Mouse (Mus musculus): Measurements from ENCODE around the gene Arhgef10l.

Gene Arhgef10l

DNA sequence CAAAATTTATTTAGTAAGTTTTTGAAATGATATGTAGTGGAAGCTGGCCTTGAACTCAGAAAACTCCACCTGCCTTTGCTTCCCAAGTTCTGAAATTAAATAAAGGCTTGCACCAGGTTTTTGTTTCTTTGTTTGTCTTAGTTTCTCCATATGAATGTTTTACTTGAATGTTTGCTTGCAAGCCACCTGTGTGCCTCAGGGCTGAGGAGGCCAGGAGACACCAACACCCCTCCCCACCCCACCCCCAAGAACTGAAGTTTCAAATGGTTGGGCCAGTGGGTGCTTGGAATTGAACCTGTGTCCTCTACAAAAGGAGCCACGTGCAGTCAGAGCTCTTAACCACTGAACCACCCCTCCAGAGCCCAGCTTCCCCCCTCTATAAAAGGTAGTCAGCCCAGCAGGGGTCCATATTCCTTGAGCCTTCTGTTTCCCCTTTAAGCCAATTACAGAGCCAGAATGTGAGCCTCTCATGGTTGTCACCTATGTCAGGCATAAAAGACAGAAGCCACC, 28.8 kb upstream of the Arhgef10l start:
- no peak for DNase-seq (ENCODE audit: low spot score in 2 of 2)

DNA sequence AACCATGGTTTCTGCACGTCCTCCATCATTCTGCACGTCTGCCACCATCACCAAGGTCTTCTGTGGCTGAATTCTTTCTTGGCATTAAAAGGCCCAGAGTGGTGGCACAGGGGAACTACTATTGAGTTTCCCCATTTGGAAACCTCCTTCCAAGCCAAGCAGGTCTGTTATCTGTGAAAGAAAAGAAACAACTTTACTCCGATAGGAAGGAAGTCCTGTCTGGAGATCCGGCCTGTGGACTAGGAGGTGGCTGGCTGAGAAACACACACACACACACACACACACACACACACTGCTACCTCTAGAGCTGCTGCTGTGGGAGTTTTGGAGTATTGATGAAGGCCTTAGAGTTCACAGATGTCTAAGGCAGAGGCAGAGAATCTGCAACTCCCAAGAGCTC, 27.7 kb upstream of the Arhgef10l start:
- DNase-seq (ENCODE audit: low spot score in 2 of 2) = no peak

DNA sequence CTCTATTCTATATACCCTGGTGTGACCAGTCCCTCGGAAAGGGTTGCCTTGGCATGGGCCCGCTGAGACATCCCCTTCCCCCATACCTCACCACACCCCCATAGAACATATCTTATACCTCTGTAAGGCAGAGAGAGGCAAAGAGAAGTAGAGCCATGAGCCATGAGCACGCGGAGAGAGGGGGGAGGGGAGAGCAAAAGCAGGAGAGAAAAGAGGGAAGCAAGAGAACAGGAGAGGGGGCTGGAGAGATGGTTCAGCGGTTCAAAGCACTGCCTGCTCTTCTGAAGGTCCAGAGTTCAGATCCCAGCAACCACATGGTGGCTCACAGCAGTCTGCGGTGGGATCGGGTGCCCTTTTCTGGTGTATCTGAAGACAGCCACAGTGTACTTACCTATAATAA, 25.7 kb upstream of the Arhgef10l start:
- no peak for DNase-seq (ENCODE audit: low spot score in 2 of 2)

DNA sequence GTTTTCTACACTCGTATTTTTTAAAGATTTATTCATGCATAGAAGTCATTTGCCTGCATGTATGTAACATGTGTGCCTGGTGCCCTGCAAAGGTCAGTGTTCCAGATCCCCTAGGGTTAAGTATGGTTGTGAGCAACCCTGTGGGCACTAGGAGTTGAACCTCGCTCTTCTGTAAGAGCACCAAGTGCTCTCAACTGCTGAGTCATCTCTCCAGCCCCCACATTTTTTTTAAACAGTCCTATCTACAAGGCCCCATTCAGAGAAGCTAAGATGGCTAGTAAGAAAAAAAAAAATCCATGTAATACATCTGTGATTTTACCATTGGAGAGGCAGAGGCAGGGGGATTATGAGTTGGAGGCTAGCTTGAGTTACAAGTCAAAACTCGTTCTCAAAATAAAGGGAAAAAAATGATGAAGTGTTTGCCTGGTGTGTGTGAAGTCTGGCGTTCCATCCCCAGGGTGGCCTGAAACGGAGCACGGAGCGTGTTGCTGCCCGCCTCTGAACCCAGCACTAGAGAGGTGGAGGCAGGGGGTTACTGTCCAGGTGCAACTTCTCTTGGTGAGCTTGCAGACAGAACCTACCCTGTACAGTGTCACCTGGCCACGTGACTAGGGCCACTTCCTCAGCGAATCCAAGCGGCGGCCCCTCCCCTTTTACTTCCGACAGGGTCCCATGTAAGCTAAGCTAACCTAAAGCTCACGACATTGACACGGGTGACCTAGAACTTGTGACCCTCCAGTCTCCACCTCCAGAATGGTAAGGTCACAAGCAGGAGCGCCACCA, 24.3 kb upstream of the Arhgef10l start:
- no peak for DNase-seq (ENCODE audit: low spot score in 2 of 2)

DNA sequence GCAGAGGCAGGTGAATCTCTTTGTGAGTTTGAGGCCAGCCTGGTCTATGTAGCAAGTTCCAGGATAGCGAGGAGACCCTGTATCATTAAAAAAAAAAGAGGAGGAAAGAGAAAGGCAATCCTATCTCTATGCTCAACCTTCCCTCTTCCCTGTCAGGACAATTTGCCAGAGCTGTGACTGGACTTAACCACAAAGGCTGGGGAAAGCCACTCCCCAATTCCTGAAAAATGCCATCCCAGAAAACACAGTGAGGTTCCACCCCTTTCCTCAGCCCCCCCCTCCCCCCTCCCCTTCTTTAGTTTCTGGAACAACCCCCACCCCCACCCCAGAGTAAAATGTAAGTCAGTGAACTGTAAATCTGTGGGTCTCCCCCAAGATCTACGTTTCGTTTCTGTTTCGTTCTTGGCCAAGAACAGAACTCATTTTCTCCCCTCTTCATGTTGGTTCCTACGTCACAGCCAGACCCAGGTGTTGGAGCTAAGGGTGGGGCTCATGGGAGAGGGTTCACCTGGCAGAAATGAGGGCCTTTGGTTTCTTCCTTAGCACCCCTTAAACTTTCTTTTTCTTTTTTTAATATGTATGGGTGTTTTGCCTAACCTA, 23.1 kb upstream of the Arhgef10l start:
- no peak for DNase-seq (ENCODE audit: low spot score in 2 of 2)

DNA sequence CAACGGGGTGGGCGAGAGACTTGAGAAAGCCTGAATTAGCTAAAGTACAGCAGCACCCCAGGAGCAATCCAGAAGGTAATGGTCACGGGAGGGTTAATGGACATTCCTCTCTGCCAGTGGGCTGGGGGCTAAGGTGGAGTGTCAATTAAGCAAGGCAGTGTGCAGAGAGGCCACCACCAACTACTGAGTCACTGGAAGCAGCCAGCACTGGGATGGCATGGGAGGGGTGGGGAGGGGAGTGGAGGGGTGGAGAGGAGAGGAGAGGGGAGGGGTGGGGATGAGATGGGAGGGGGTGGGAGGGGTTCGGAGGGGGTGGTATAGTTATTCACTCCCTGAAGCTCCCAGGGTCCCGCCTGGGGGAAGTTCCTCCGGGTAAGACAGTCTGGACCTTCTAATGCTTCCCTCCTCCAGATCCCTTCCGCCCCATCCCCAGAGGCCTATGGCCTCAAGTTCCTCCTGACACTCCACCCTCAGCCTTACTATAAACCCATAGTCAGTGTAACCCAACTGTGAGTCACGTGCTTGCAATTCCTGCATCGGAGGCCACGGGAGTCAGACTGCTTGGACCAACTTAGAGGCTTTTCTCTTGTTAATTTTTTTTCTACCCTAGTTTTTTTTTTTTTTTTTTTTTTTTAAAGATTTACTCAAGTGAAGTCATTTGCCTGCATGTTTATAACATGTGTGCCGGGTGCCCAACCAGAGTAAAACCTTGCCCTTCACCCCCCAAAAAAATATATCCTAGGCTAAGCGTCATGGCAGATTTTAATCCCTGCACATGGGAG, 22.4 kb upstream of the Arhgef10l start:
- DNase-seq (ENCODE audit: low spot score in 2 of 2) = no peak

DNA sequence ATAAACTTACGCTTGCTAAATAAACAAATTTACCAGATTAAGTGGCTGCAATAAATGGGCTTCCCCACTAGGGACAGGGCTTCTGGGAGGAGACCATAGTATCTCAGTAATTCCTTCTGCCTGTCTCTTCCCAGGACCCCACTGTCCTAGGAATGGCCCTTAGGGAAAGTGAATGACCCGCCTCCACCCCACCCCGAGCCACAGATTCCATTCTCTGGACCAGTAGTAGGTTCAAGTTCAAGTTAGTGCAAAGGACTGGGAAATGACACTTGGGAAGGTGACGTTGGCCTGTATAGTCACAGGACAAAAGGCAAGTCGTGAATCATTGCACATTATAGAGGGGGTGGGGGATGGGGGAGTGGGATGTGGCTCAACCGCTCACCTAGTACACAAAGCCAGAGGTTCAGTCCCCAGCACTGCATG, 19.1 kb upstream of the Arhgef10l start:
- no peak for DNase-seq (ENCODE audit: low spot score in 2 of 2)

DNA sequence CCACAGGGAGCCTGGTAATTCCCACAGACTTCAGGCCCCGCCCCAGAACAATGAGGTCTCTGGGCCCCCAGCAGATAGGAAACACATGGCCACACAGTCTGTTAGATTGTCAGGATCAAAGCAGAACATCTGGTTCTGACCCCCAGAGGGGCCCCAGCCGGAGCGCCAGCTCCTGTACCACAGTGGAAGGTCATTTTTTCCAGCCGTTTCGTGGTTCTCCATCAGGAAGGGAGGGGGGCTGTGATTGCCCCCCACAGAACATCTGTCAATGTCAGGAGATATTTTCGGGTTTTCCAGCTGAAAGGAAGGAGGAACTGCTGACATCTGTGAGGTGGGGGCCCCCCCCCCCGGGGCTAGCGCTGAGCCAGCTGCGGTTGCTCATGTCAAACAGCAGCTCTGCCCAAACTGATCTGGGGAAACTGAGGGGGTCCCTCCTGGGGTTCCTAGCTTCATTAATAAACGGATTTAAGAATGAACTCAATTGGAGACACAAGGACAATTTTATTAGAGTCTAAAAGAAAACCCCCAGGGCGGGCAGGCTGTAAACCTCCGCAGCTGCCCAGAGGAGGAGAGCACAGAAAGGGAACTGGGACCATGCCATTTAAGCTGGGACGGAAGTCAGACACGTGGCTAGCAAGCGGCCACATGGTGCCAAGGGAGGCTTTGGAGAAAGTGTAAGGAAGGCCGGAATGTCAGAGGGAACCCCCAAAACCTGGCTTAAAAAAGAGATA, 18.5 kb upstream of the Arhgef10l start:
- DNase-seq (ENCODE audit: low spot score in 2 of 2) = no peak

DNA sequence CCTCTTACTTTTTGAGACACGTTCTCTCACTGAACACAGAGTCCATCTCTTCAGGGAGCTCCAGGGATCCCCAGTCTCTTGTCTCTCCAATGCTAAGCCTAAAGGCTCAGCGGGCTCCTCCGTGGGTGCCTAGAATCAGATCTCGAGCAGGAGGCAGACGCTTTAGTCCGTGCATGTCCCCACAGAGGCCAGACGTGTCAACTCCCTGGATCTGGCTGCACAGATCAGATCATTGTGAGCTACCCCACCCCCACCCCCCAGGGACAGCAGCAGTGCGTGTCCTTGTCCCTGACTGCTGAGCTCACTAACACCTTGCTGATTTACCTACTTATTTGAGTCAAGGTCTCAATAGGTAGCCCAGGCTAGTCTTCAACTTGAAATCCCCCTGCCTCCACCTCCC, 17.8 kb upstream of the Arhgef10l start:
- no peak for DNase-seq (ENCODE audit: low spot score in 2 of 2)

DNA sequence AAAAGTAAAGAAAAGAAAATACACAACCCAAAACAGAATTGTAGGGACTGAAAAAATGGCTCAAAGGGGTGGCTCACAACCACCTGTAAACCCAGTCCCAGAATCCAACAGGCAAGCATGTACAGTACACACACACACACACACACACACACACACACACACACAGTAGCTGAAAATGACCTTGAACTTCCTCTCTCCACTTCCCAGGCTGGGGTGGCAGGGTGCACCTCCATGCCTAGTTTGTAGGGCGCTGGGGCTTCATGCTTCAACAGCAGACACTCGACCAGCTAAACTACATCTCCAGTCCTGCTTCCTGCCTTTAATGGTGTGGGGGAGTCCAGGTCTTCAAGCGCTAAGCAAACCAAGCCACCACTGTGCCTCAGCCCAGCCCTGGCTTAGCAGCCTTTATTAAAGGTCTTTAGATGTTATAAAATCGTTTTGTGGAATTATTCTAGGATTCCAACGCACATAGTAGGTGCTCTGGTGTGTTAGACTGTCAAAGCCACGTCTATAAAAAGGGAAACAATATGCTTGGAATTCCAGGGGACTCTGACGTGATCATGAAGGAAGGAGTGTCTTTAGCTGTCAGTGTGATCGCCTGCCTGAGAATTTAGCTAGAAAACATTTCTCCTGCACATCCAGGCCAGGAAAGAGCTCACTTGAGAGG, 15.1 kb upstream of the Arhgef10l start:
- DNase-seq (ENCODE audit: low spot score in 2 of 2) = no peak

DNA sequence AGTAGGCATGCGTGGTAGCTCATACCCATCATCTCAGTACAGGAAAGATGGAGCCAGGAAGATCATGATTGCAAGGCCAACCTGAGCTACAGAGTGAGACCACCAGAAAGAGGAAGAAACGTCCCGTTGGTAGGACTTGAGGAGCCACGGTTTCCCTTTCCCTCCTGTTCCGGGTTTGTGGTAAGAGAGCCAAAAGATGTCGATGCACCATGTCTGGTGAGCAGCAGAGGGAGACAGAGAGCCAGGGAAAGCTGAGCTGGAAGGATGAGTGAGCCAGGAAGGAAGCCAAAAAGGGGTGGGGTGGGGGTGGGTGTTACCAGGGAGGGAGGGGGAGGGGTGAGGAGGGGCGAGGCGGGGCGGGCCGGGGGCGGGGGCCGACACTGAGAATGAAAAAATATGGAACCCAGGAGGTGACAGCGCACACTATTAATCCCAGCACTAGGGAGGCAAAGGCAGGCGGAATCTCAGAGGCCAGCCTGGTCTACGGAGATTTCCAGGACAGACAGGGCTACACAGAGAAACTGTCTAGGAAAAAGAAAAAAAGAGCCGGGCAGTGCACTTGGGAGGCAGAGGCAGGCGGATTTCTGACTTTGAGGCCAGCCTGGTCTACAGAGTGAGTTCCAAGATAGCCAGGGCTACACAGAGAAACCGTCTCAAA, 14.0 kb upstream of the Arhgef10l start:
- DNase-seq (ENCODE audit: low spot score in 2 of 2) = peak in 1 of 2 experiments; percentile 74

DNA sequence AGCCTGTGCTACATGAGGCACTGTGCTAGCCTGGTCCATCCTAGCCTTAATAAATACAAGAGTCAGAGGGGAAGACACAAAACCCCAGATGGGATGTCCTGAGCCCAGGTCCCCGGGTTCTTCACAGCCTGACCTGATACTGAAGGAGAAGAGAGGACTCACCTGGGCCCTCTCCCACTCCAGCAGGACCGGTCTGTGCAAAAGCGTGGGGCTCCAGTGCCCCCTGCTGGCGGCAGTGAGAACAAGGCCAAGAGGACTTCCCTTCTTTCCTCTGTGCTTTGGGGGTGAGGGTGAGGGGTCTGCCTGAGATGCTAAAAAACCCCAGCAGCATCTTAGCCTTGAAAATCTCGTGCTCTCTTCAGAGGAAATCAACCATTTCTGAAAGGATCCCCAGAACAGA, 13.2 kb upstream of the Arhgef10l start:
- no peak for DNase-seq (ENCODE audit: low spot score in 2 of 2)

DNA sequence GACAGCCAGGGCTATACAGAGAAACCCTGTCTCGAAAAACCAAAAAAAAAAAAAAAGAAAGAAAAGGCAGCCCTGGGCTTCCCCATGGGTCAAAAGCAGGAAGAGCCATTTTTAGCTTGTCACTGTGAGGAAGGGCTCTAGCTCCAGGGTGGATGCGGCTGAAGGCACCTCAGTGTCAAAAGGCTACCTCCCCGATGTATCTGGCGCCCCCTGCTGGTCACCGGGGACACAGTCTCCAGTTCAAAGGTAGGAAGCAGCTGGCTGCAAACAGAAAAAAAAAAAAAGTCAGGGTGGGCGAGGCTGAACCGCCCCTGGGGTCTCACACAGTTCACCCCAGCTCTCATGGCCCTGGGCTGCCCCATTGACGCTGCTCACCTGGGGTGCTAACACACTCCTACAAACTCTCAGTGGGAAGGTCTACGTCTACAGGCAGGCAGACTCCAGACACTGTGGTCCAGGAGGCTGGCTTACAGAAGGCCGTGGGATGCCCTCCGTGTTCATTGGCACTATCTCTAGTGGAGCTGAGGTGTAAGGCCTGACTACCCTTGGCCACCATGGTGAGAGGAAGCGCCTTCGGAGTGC, 8.6 kb upstream of the Arhgef10l start:
- peak; percentile 77 to 81 for DNase-seq (ENCODE audit: low spot score in 2 of 2)

DNA sequence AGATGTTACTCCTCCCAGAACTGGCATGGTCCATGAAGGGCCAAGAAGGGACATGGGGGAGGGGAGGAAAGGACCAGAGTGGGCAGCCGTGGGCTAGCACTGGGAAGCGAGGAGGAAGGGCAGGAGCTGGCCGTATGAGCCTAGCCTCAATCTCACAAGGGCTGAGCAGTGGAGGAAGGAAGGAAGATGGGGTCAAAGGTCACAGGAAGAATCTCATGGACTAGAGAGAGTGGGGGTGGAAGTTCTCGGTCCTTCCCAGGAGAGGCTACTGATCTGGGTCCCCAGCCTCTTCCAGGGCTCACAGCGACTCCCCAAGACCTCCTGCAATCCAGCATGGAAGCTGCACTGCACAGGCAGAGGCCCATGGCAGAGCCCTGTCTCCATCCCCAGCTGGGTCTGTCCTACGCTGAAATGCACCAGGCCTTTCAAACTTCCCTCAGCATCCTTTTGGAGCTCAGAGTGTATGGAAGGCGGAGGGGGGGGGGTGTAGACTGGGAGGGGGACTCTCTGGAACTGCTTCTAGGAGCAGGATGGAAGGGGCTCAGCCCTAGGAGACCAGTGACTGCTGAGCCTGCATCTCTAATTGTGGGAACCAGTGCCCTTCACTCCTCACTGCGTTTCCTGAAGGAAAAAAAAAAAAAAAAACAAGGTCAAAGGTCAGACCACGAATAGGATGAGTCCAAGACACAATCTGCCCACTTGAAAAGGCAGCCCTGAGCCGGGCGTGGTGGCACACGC, 7.9 kb upstream of the Arhgef10l start:
- no peak for DNase-seq (ENCODE audit: low spot score in 2 of 2)

DNA sequence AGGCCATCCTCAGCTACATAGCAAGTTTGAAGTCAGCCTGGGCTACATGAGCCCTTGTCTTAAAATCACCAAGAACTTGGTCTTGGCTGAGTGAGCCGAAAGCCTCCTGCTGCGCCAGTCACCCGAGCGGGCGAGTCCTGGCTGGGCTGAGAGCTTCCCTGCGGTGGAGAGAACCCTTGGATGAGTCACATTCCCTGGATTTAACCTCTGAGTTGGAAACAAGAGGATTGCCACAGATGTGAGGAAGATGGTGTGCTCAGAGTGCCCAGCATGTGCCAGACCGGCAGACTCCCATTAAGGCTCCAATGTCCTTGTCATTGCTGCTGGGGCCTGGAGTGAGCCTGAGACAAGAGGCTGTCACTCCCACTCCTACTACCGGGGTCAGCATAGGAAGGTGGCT, 2.0 kb upstream of the Arhgef10l start:
- DNase-seq (ENCODE audit: low spot score in 2 of 2) = no peak

DNA sequence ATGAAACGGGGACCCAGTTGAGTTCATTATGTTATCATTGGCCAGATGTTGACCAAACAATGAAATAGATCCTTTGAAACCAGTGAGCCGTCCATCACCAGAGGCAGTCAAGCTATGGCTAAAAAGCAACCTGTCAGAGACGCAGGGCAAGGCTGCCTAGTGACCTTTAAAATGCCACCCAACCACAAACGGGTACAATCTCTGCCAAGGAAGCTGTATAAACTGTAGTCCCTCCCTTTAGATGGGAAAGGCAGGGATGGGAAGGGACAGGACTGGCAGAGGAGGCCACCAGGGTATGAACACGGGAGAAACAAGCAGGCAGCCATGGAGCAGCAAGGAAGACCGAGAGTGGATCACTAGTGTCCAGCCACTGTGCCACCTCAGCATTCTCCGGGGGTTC, 759 bp downstream of the Arhgef10l start:
- no peak for DNase-seq (ENCODE audit: low spot score in 2 of 2)

DNA sequence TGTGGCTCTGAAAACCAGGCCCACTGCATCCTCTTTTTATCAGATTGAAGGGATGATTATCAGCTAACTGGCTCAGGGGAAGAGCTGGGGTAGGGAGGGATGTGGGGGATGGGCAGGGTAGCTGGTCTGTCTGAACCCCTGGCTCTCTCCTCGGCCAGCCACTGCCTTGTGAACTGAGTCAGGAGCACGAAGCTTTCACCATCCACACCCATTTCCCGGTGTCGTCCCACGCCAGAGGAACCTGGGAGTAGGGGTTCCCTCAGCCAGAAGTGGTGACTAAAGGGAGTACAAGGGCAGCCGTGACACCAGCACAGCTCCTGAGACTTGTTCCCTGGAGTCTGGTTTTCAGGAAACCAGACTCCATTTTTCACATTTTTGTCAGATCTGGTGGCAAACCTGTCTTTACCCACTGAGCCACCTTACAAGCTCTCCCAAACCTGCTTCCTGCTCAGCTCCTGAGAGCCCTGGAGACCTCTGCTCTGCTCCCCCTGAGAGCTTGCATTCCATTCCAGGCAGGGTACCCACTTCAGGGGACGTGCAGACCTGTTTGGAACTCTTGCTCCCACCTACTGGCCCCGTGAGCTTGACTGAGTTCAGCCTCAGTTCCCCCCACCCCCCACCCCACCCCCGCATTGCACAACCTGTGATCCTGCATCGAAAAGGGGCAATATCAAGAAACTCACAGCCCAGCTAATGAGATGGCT, 2.8 kb downstream of the Arhgef10l start:
- no peak for DNase-seq (ENCODE audit: low spot score in 2 of 2)

DNA sequence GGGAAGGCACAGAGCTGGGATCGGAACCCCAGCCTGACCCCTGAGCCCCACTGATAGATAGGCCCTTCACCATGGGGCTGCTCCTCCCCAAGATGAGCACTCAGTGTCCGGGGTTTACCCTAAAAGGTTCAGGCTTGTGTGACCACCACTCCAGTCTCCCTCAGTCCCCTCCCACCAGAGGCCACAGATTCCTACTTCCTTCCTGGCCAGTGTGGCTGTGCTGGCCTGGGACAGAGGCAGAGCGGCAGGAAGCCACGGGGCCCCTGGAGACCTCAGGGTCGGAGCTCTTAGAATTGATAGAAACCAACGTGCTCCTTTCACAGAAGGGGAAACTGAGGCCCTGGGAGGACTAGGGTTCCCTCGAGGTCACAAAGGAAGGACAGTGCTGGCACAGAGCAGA, 3.4 kb downstream of the Arhgef10l start:
- DNase-seq (ENCODE audit: low spot score in 2 of 2) = no peak

DNA sequence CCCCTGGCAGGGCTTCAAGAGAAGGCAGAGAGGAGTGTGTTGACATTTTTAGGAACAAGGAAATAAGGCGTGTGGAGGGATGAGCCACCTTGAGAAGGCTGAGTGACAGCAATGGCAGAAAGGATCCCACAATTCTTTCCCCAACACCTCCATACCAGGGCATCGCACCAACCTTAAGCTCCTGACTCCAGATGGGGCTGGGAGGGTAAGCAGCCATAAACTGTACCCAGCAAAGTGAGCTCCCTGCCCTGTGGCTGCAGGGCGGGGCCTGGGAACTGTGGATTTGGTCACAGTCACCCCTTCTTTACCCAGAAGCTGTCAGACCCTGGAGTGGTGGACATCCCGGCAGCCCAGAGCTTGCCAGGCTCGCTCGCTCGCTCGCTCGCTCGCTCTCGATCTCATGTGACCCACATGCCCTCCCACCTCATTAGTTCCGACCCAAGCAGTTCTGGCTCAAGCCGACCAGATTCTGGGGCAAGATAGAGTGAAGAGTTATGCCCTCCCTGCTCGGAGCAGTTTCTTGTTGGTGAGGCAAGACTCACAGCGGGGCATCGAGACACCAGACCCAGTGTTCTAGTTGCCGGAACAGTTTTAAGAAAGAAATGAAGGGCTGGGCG, 4.3 kb downstream of the Arhgef10l start:
- DNase-seq (ENCODE audit: low spot score in 2 of 2) = no peak
